Mouse (Mus musculus) neutrophil, adult 5-6 weeks (primary cell): ENCODE measurements at regions not wholly inside any gene's neighbourhood (a gene's known extent, or its start where the extent isn't known, plus 50 kb on each side); places are given as distances from the start of the nearest gene placed in this dataset.

Experiments
- ATAC-seq: fragments of 151-379, 151-347 bp; 2 replicates; pipeline ENCODE4 v1.8.0; 2017; ENCODE audit warnings: mild to moderate bottlenecking, moderate TSS enrichment; ENCODE audit not compliant: insufficient number of reproducible peaks, poor library complexity, low FRiP score, severe bottlenecking; ENCODE audit errors: extremely low read depth

DNA sequence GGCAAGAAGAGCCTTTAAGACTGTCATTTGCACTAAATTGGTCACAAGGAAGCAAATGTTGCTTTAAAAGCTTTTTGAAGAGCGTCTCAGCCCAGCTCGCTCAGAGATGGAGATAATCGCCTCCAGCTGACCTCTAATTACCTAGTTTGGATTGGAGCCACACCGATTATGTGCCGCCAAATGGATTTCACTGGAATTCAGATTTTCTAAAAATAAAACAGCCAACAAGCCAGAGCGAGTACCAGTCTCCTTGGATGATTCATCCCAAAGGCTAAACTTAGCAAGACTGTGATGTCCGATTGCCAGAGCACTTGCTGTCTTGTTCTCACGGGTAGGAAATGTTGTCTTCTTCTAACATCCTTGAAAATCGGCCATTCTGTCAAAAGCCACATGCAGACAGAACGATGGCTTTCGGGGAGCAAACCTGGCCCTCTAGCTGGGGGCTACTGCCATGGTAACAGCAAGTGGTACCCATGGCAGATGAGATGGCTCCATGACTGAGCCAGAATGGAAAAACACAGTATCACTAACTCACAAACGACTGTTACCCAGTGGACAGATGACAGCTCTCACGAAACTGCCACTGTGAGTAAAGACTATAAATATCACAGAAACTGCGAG lies 676.1 kb downstream of the Epm2a start:
- ATAC-seq: no peak

DNA sequence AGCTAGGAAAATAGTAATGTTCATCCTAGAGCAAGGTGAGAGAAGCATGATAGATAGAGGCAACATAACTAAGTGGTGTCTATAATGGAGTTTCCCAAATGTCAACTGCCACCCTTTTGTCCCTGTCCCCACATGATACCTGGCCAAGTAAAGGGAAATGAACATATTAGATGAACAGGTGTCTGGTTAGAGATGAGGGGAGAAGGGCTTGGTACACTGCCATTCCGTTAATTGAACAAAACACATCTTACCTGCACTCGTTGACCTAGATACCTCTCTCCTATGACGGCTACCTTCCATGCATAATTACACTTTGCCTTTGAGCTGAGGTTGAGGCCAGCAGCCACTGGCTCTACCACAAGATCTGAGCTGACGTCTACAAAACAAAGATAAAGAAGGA lies 677.4 kb downstream of the Epm2a start:
- no peak for ATAC-seq

DNA sequence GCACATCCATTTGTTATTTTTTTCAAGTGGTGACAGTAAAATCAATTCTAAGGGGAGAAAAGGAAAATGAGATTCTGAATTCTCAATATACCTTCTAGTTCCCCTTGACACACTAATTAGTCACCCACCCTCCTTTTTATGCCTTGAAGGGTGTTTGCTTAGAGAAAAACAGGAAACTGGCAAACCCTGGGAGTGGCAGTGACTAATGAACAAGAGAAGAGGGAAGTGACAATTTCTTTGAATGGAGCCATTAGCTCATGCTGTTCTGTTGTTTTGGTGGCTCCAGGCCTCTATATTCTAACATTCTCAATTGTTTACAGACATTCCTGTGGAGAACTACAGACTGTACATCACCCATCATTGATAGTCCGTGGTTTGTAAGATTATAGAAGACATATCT lies 692.0 kb downstream of the Epm2a start:
- no peak for ATAC-seq

DNA sequence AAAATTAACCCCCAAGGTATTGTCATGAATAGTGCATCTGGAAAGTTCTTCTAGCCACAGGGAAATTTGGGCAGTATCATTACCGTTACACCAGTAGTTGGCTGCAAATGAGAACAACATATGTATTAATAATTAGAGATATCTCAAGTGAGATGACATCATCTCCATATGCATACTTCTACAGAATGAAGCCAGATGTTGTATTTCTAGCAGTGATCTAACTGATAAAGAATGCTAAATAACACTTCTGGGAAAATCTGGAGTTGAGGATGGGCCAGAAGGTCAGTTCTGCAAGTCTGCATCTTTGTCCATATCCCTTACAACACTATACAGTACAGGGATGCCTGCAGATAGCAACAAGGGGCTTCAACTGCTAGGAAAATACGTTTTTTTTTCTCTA lies 702.7 kb downstream of the Epm2a start:
- no peak for ATAC-seq

DNA sequence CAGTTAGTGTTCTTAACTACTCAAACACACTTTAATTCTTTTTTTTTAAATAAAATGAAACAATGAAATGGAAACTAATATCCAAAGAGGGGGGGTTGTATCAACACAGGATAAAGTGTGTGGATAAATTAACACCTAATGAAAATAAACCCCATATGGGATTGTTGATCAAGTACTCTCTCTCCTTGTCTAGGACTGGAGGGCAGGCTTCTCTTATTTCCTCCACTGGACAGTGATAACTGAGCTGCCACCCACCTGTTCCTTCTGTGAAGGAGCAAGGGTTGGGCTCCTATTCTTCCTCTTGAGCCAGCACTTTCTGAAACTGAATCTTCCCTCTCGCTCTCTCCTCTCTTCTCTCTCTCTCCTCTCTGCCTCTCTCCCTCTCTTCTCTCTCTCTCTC lies 716.5 kb downstream of the Epm2a start:
- ATAC-seq: no peak

DNA sequence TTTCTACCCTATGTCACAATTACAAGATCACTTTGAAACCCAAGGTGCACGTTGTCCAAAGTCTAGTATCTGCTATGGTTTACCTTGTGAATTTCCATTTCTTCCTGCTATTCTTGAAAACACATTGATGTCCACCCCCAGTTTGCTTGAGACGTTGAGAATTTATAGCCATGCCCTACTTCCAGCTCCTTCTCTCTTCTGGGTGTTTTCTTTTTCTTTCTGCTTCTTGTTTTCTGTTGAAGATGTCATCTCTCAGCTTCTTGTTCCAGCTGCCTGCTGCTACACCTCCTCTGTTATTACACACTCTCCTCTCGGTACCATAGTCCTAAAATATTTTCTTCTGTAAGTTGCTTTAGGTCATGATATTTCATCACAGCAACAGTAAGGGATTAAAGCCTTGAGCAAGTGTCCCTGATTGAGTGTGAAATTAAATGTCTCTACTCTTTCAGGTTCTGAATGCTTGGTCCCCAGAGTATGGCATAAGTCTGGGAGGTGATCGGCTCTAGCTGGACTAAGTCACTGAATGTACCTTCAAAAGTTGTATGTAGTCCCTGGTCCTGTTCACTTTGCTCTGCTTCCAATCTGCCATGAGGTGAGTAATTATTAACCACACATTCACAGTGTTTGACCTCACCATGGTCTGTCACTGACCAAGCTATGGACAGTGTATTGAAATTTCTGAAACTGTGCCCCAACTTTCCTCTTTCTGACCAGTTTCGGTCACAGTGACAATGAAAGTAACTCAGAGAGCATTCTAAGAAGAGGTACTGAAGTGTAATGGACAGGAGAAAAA lies 718.1 kb downstream of the Epm2a start:
- no peak for ATAC-seq

DNA sequence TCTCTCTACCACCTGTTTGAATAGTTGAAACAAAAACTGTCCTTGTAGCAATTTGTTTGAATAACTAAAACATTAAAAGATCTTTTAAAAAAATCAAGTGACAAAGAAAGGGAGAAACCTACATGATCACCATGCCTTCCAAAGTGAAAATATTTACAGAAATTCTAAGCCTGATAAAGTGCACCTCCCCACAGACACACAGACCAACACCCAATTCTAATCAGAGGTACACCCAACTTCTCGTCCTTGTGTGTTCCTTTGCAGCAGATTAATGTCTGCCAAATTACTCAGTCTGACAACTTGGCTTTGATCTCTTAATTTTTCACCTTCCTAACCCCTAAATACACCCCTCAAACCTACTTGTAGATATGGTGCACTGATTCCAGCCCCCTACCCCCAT lies 719.1 kb downstream of the Epm2a start:
- ATAC-seq: no peak

DNA sequence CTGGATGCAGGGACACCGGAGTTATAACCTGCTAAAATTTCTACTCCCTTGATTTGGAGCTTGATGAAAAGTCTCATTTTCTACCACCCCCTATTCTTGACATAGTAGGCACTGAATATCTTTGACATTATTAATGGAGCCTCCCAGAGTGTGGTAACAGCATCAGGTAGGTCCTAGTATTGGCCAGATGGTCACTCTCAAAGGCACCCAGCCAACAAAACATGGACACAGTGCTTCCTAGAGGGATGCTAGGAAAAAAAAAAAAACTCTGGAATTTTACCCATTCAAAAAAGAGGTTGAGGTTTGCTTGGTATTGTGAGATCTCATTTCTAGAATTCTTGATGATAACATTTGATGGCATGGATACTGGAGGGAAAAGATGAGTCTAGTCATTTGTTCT lies 740.8 kb downstream of the Epm2a start:
- ATAC-seq: no peak

DNA sequence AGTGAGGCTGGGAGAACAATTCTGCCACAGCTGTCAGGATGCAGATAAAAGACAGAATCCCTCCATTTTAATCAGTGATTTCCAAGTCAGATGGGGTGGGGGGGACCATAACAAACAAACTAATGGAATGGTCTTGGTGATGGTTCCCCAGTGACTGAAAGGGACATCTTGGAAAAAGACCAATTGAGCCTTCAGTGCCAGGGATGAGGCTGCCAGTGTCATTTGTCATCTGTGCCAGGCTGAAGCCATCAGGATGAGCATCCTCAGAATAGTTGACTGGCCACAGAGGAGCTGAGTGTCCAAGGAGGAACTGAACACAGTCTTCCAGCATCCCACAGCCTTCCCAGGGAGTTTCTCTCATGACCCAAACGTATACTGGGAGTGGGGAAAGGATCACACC lies 749.3 kb downstream of the Epm2a start:
- ATAC-seq: no peak

DNA sequence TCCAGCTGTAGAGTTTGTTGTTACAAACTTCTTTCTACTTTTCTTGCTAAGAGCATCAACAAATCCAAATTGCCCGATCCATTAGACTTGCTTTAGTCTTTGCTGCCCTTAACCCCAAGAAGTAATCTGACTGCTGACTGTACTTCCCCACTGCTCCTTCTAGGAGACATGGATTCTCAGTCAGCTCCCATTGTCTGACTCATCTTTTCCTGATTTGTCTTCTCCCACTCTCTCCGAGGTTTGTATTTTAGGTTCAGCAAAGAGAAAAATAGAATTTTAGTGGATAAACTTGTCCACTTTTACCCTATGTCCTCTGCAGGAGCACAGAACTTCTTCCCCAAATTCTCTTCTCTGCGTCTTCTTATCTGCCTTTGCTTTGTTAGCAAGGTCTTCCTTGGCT lies 753.5 kb downstream of the Epm2a start:
- no peak for ATAC-seq

DNA sequence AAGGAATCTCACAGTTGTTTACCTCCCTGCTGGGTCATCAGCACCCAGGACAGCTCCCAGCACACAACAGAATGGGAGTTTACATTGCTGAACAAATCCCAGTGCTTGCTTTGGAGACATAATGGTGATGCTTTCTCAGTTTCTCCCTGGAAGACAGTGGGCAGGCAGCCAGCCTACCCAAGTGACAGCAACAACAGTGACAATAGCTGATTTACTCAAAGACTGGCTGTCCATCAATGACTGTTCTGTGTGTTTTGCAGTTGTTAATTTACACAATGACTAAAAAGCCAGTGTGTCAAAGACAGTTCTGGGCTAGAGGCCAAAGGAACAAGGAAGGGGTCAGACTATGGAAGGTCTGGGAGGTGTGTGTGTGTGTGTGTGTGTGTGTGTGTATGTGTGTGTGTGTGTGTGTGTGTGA lies 762.2 kb downstream of the Utrn start:
- no peak for ATAC-seq

DNA sequence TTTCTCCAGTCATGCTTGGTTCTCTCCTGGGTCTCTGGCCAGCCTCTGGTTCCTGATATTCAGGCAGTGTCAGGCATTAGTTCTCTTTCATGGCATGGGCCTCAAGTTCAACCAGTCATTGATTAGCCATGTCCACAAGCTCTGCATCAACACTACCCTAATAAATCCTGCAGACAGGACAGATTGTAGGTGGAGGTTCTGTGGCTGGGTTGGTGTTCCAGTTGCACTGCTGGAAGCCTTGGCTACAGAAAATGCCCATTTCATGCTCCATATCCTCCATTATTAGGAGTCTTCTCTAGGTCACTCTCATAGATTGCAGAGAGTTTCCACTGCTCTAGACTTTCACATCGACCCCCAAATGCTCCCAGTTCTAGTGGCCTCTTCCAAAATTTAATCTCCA lies 757.4 kb downstream of the Utrn start:
- no peak for ATAC-seq

DNA sequence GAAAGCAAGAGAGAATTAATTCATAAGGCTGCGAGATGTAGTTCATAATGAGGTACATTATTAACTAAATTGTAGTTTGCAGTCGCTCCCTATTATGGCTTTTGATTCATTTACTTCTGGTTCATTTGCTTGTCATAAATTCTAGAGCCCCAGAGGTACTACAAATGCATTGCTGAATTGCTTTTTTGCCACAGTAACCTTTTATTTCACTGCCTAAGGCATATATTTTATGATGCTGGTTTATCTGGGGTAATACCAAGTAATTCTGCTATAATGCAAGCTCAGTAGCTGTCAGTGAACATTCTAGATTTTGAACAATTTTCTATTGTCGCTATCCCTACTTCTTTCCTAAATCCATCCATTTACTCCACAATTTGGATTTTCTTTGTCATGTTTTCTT lies 753.4 kb downstream of the Utrn start:
- ATAC-seq: no peak

DNA sequence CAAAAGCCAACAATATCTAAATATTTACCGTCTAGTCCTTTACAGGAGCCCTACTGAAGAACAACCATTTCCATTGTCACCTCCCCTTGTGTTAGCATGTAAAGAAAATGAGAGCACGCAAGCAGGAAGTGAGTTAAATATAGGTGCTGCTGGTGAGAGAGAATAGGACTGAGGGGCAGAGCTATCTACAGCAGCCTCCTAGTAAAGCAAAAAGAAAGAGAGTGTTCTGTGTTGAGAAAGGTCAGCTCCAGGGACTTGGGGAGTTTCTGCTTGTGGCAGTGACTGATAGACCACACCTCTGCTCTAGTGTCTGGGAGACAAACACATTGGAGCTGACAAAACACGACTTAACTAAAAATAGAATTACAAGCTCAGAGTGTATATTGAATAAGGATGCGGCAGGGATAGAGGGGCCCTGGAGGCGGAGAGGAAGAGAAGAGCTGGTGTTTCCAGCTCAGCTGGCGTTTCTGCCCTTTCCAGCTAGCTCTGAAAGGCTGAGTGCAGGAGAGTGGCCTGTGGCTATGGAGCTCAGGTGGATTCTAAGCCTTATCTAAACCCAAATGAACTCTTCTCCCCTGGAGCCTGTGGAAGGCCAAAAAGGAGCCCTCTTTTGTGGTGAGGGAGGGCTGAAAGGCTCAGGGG lies 752.4 kb downstream of the Utrn start:
- no peak for ATAC-seq

DNA sequence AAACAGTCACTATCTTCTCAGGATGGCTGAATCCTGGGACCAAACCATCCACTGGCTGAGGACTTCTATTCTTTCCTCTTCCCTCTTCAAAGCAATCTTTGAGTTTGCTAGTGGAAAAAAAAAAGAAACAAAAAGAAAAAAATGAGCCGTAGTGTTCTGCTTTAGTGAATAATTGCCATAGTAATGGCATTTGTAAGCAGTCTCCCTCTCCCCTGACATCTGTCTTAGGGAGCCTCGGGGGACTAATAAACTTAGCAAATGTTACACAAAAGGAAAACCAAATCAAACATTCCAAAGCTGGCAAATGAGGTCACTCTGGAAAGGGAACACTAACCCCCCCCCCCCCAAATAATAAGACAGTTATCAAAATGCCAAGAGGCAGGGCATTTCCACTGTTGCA lies 744.9 kb downstream of the Utrn start:
- ATAC-seq: no peak

DNA sequence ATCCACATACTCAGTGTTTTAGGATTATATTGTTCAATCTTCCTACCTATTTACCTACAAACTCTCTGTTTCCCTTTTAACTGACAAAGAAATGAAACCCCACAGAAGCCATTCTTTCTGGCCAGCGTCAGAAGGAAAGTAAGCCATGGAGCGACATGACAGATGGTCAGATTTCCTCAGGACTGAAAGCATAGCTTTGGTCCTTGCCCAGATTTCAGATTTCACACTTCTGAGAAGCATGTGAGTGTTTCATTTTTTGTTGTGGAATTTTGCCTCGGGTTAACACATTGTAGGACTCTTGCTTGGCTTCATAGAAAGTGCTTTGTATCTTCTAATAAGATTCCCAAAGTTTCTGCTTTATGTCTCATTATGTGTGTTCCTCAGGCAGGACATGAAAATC lies 739.7 kb downstream of the Utrn start:
- no peak for ATAC-seq

DNA sequence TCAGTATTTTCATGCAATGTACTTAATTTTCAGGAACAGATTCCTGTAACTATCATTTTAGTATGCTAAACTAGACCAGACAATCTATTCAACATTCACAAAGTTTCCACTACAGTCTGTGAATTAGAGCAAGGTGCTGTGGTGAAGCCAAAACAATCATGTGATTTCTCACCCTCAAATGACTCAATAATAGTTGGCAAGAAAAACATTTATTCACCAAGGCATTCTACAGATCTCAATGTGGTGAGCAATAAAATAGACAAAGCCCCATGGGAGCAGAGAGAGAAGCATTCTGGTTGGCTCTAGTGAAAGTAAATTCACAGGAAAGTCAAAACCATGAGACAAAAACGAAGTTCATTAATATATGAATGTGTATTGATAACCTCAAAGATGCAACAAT lies 724.5 kb downstream of the Utrn start:
- ATAC-seq: no peak

DNA sequence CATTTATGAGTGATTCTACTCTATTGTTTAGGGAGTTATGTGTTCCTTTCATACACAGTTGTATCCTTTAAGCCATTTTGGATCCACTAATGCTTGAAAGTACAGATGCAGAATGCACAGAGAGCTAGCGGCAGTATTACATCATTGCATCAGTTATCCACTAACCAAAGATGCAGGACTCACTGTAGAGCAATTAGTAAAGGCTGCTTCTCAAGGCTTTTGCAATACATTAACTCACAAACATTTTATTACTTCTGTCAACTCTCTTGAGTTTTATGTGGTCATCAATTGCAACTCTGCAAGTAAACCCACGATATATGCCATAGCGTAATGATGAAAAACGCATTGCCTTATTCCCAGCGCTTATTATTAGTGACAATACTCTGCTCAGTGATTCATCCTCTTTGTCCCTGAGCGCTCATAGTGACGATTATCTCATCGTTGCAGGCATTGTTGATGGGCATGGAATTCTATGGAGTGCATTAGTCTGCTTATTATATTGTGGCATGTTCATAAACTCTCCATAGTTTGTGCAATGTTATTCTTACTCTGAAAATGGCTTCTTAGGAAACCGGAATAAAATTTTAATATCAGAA lies 722.1 kb downstream of the Utrn start:
- no peak for ATAC-seq

DNA sequence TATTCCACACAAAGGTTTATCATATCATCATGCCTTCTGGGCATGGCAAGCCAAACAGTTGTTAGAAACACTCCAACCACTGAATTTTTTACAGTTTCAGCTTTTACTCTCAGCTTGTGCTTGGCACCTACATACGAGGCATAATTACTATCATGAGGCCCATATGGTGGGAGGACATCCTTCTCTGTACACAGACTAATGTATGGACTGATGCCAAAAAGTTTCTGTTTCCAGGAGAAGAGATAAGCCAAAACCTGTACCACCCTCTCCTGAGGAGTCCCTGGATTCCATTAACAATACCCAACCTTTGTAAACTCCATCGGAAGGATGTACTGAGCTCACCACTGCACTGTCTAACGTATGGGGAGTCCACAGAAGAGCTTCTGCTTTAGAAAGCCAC lies 698.9 kb downstream of the Utrn start:
- no peak for ATAC-seq

DNA sequence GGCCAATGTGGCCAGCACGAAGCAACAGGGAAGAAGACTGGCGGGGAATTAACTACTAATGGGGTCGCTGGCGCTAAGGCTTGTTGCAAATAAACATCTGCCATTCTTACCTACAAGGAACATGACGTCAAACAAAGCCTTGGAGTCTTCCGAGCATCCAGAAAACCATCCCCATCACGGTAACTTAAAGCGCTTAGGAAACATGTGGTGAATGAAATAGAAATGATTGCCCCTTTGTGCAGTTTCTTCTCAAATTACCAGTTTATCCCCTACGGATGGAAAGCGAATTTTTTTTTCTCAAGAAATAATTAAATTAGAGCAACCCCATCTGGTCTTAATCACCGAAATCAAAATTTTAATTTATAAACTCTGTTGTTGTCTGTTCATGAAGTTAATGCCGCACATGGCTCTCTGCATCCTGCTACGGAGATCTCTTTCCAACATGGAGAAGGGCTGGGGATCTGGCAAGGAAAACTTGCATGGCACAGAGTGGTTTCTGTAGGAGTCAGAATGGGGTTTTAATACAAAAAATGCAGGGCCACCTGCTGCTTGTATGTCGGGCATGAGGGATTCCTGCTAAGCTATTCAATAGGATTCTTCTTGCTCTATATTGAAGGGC lies 694.9 kb downstream of the Utrn start:
- no peak for ATAC-seq
